Mouse (Mus musculus) B cell, adult 62 days (primary cell): ENCODE measurements around the gene Dlec1. TPM values are rescaled to one million over a fixed set of nuclear protein-coding genes. Genes with fewer than 3 reads are reported as not detected.

Source experiments
- total RNA-seq: library from RNA; stranded (reverse); gene quantifications from 4 replicates; pipeline ENCODE4 v1.2.4, GENCODE M21; 2023

The Dlec1 gene
- total RNA-seq, result 0.24 to 1.2 TPM in 2 of 4 replicates, not detected in the others

DNA sequence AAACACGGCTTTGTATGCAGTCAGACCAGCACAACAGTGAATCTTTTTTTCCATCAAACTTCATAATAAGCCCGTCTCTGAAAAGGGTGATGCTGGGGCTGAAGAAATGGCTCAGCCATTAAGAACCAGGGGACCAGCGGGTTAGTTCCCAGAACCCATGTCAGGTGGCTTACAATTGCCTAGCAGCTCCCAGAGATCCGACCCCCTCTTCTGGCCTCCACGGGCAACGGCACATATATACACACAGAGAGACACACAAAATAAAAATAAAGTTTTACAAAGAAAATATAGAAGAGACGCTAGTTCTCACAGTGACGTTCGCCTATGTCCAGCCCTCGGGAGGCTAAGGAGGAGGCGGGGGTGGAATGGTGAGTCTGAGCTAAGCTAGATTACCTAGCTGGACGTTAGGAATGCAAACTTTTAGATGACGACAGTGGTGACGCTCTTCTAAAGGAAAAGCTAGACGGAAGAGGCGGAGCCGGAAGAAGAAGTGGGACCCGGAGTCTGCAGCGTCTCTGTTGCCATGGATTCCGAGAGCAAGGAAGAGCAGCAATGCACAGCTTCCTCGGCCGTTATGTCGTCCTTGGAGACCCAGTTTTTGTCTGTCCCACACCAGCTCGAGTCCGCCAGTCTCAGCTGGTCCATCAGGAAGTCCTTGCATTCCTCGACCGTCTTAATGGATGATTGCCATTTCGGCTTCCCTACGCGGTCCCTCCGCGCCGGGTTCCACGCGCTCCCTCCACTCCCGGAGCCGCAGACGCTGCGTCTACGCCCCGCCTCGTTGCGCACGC is at the start of gene Dlec1:
Dlec1 (plus strand) TSS at position 487 of the 791 bp plus-strand sequence.

GRCm38 (mm10) chr9:119093419-119094295 is 8.6 kb upstream of the Dlec1 start, which contains the start of gene Plcd1:
Plcd1 (minus strand) TSS chr9:119093502.

DNA sequence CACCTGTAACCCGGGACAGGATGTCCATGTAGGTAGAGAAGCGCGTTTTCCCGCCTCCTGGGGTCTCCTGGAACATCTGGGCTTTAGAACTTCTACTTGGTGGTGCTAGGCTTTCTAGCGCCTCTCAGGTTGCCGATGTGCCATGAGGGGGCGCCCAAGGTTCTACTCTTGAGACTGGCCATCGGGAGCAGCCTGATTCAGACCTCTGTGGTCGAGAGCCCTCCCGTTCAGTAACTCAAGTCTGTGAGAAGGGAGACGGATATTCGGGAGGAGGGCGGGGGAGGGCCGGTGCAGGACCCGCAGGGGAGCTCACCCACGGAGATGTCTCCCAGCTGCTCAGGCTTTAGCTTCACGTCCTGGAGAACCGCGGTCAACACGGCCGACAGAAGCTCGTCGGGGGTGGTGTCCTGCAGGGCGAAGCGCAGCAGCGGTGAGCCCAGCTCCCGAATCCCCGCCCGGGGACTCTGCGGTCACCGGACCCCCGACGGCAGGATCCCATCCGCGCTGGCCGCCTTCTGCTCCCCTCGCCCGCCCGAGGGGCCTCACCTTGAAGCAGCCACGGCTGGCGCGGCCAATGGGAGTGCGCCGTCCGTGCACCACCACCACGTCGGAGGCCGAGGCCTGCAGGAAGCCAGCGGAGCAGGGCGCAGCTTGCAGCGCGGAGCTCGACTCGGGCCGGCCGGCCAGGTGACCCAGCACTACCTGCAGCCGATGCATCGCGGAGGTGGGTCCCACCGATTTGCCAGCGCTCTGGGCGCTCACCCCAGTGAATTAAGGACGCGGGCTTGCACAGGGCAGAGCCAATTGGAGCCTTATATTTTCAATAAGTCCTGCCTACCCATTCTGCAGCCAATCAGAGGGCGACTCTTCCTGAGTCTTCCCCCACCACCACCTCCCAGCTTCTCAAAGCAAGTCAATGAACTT is 54.3 kb downstream of the Dlec1 start, which contains the start of gene Acaa1b:
Acaa1b (minus strand) TSS at position 816 of the 924 bp plus-strand sequence.

DNA sequence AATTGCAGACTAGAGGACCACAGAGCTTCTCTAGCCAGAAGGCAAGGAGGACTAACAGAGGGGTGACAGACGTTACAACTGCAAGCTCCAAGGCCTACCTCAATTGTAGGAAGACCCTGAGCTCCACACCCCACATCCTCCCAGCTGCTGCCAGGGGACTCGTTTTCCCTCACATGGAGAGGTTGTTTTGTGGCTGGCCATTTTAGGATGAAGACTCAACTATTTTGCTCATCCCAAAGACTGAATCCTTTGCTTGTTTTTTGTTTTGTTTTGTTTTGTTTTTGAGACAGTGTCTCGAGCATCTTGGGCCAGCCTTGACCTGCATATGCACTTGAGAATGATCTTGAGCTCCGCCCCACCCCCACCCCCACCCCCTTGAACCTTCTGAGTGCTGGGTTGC is 56.6 kb downstream of the Dlec1 start, which contains the start of gene Gm47289:
Gm47289 (plus strand) TSS at position 301 of the 400 bp plus-strand sequence.

Other genes with a start within 250 kb of the Dlec1 start
- gene Ctdspl, start 176.0 kb upstream of the Dlec1 start, total RNA-seq, result 0.22 TPM in 1 of 4 replicates, not detected in the others
- 1.2 to 6.7 TPM (median 3.5 TPM) in 4 replicates for gene Vill, start 49.7 kb upstream of the Dlec1 start, total RNA-seq
- gene Plcd1, start 9.0 kb upstream of the Dlec1 start, total RNA-seq, result not detected in 4 replicates
- gene Acaa1b, start 54.6 kb downstream of the Dlec1 start, total RNA-seq, result 0.49 to 1.4 TPM (median 1.0 TPM) in 4 replicates
- gene Gm47289, start 56.7 kb downstream of the Dlec1 start, total RNA-seq, result not detected in 4 replicates
- 0.60 TPM in 1 of 4 replicates, not detected in the others for gene Slc22a13, start 106.6 kb downstream of the Dlec1 start, total RNA-seq
- gene Oxsr1, start 219.9 kb downstream of the Dlec1 start, total RNA-seq, result 33.2 to 42.2 TPM (median 37.1 TPM) in 4 replicates
- 46.2 to 53.7 TPM (median 51.2 TPM) in 4 replicates for gene Acaa1a, start 237.2 kb downstream of the Dlec1 start, total RNA-seq
- 31.1 to 32.3 TPM (median 31.8 TPM) in 4 replicates for gene Myd88, start 238.9 kb downstream of the Dlec1 start, total RNA-seq